Comparison of ENCODE assay signal across 10 mouse cellular contexts in genomic region chr12:102616843-102617519, GRCm38 (mm10).
DNase-seq lines count a peak whose midpoint lies in the region; ATAC-seq and TF ChIP-seq lines count a peak whose summit lies in the region.
"Had no signal": no experiment of that assay in that cellular context is flagged by ENCODE, and none has a peak within 500 bp of the region (broad histone marks: within the 10 kb centered on the region; RNA-seq: fewer than 3 reads in every experiment).

No protein-coding gene starts in this region.

- peak overlapping the region; percentile 65 for H3K27ac ChIP-seq in gastrocnemius, adult 2 months
- 0 out of 2 replicates have a peak overlapping the region, but pooled peaks have one; percentile 56 for H3K27ac ChIP-seq in limb, embryonic 12.5 days

- peak; percentile 72 for DNase-seq in gastrocnemius, adult 2 months
- DNase-seq in gastrocnemius, postnatal 10 days: no peak
- no peak for DNase-seq in lung, adult 2 months
- no peak for DNase-seq in lung, postnatal 36 days
- DNase-seq in brain, embryonic 14.5 days (ENCODE audit: low read depth): no peak
- DNase-seq in layer of hippocampus, adult 11-12 months (ENCODE audit: low spot score): no peak
- DNase-seq in urinary bladder, adult 2 months (ENCODE audit: low spot score): no peak
- DNase-seq: left cerebral cortex, postnatal 4 days; thymus, postnatal 36 days had no signal

- H3K4me2 ChIP-seq in limb, embryonic 12.5 days: no peak overlapping the region

- H3K27me3 ChIP-seq in limb, embryonic 12.5 days: no peaks in the 10 kb centered on the region

- peak; percentile 39; the same call in 1 of the 2 replicates for TF ChIP-seq CTCF in gastrocnemius, adult 2 months (IDR thresholded peaks at IDR 0.05)
- 0 out of 2 replicates have a peak, but pooled peaks have one; percentile 12 for TF ChIP-seq CTCF in lung, adult 2 months (IDR thresholded peaks at IDR 0.05; ENCODE audit: insufficient read depth, low read length)
- peak; percentile 51; the same call in 1 of the 2 replicates for TF ChIP-seq CTCF in brain, embryonic 14.5 days (IDR thresholded peaks at IDR 0.05; ENCODE audit: borderline replicate concordance, extremely low read depth, insufficient read depth, insufficient read length)

- no peaks in the 10 kb centered on the region for H3K36me3 ChIP-seq in limb, embryonic 12.5 days

- no peak for TF ChIP-seq POLR2A in lung, adult 2 months (IDR thresholded peaks at IDR 0.05; ENCODE audit: borderline replicate concordance, extremely low read depth, low read depth, low read length)
- TF ChIP-seq POLR2A in brain, embryonic 14.5 days (IDR thresholded peaks at IDR 0.05; ENCODE audit: borderline replicate concordance, extremely low read depth, insufficient read depth, insufficient read length, poor library complexity, severe bottlenecking): no peak

- H3K9me3 ChIP-seq in limb, embryonic 12.5 days: no peaks in the 10 kb centered on the region

- H3K9ac ChIP-seq in limb, embryonic 12.5 days (replicated peaks): no peak overlapping the region; the same call in 1 of the 2 replicates

- WGBS in lung, adult 2 months: 60% methylated on average over 7 of the region's 7 CpGs
- 45% methylated on average over 7 of the region's 7 CpGs for WGBS in limb, embryonic 12.5 days

- ATAC-seq in limb, embryonic 12.5 days (ENCODE audit: insufficient number of reproducible peaks, insufficient read depth, low FRiP score, low TSS enrichment, low read depth): 0 out of 2 replicates have a peak, but pooled peaks have one; percentile 33

- intact Hi-C loops in gastrocnemius, adult 2 months (cut with DNase I): no loop called here

- H3K4me1 ChIP-seq in lung, adult 2 months (ENCODE audit: control insufficient read depth, insufficient read depth, low read length): peaks cover 10% of the 10 kb centered on the region
- H3K4me1 ChIP-seq in limb, embryonic 12.5 days (replicated peaks): peaks cover 32% of the 10 kb centered on the region

- H3K4me3 ChIP-seq in gastrocnemius, adult 2 months: no peak overlapping the region
- H3K4me3 ChIP-seq in lung, adult 2 months (replicated peaks; ENCODE audit: extremely low read depth, low read depth, low read length): no peak overlapping the region
- no peak overlapping the region for H3K4me3 ChIP-seq in limb, embryonic 12.5 days (replicated peaks)
